Mouse (Mus musculus) ES-Bruce4 (cell line): Measurements from ENCODE around the gene Cnmd.

ENCODE experiments used
- CTCF ChIP-seq: IDR thresholded peaks from one replicate; pipeline ENCODE4 v1.8.1; 2011; ENCODE audit warnings: low read depth, low read length
- POLR2A ChIP-seq: IDR thresholded peaks from one replicate; pipeline ENCODE4 v1.8.1; 2011; ENCODE audit warnings: low read length; ENCODE audit not compliant: insufficient read depth

DNA sequence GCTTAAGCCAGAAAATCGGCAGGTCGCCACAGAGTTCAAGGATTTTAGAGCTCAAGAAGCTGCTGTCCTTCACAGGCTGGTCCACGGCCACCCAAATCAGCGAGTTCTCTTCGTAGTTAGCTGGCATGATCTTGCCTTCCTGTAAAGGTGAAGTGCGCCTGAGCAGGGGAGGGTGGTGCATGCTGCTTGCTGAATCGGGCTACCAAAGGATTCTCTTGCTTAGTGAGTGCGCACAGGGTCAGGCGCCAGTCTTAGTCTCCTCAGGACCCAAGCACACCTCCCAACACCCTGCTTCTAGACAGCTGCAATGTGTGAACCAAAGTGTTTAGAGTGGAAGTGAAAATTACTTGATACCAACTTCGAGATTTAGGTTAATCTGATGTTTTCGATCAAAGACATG is 16.6 kb downstream of the Cnmd start:
- TF ChIP-seq CTCF (no peak), POLR2A (no peak)
